Mouse (Mus musculus): ENCODE measurements around the gene Hsd17b6. TPM values are rescaled to one million over a fixed set of nuclear protein-coding genes. Genes with fewer than 3 reads are reported as not detected.
A peak's percentile ranks its signal among the peaks of the same experiment; 100 is the strongest.

Gene Hsd17b6
- polyA plus RNA-seq, 1 experiment from 2014 or later, result 0.13 TPM

GRCm38 (mm10) chr10:128039858-128040257 is 32.4 kb upstream of the Hsd17b6 start:
- H3K9ac ChIP-seq, result peak overlapping the region; percentile 41; the same call in 1 of the 2 replicates
- H3K4me3 ChIP-seq (replicated peaks), result no peak overlapping the region
- 72% methylated on average over 3 of the region's 3 CpGs for WGBS (ENCODE audit: insufficient replicate concordance)

GRCm38 (mm10) chr10:128039167-128039566 is 31.8 kb upstream of the Hsd17b6 start:
- Histone ChIP-seq H3K9ac (peak overlapping the region; percentile 41), H3K4me1 (replicated peaks) (peaks cover 70% of the 10 kb centered on the region), H3K4me3 (replicated peaks) (peak overlapping the region; percentile 17), H3K4me2 (peak overlapping the region; percentile 76), H3K27me3 (no peaks in the 10 kb centered on the region), H3K36me3 (replicated peaks) (peaks cover 62% of the 10 kb centered on the region), H3K9me3 (replicated peaks) (no peaks in the 10 kb centered on the region), H3K27ac (replicated peaks) (peak overlapping the region; percentile 74)
- 12% methylated on average over 5 of the region's 5 CpGs for WGBS (ENCODE audit: insufficient replicate concordance)
- peak; percentile 54 for ATAC-seq (ENCODE audit: insufficient read depth)

More at GRCm38 (mm10) chr10:128039858-128040257, 32.4 kb upstream of the Hsd17b6 start:
- Histone ChIP-seq H3K27ac (replicated peaks) (peak overlapping the region; percentile 74; the same call in 1 of the 2 replicates), H3K36me3 (replicated peaks) (peaks cover 69% of the 10 kb centered on the region), H3K27me3 (no peaks in the 10 kb centered on the region), H3K4me2 (peak overlapping the region; percentile 76), H3K4me1 (replicated peaks) (peaks cover 69% of the 10 kb centered on the region), H3K9me3 (replicated peaks) (no peaks in the 10 kb centered on the region)
- ATAC-seq (ENCODE audit: insufficient read depth), result no peak

GRCm38 (mm10) chr10:128037921-128038320 is 30.5 kb upstream of the Hsd17b6 start:
- peaks cover 5% of the 10 kb centered on the region; the same call in 1 of the 2 replicates for H3K27me3 ChIP-seq
- WGBS (ENCODE audit: insufficient replicate concordance), result 66% methylated on average over 3 of the region's 3 CpGs
- H3K9me3 ChIP-seq (replicated peaks), result no peaks in the 10 kb centered on the region
- no peak for ATAC-seq (ENCODE audit: insufficient read depth)
- H3K27ac ChIP-seq (replicated peaks), result peak overlapping the region; percentile 74
- H3K4me2 ChIP-seq, result peak overlapping the region; percentile 76
- peak overlapping the region; percentile 17 for H3K4me3 ChIP-seq (replicated peaks)
- peaks cover 50% of the 10 kb centered on the region for H3K36me3 ChIP-seq (replicated peaks)
- peaks cover 59% of the 10 kb centered on the region for H3K4me1 ChIP-seq (replicated peaks)
- no peak overlapping the region for H3K9ac ChIP-seq

GRCm38 (mm10) chr10:128036746-128037425 is 29.5 kb upstream of the Hsd17b6 start:
- Histone ChIP-seq H3K4me2 (peak overlapping the region; percentile 76), H3K4me3 (replicated peaks) (peak overlapping the region; percentile 84), H3K36me3 (replicated peaks) (peaks cover 40% of the 10 kb centered on the region), H3K9ac (peak overlapping the region; percentile 98), H3K9me3 (replicated peaks) (no peaks in the 10 kb centered on the region), H3K4me1 (replicated peaks) (peaks cover 51% of the 10 kb centered on the region), H3K27ac (replicated peaks) (peak overlapping the region; percentile 87), H3K27me3 (peaks cover 7% of the 10 kb centered on the region; the same call in 1 of the 2 replicates)
- 2% methylated on average over 10 of the region's 10 CpGs for WGBS (ENCODE audit: insufficient replicate concordance)
- ATAC-seq (ENCODE audit: insufficient read depth), result peak; percentile 6; the same call in 1 of the 2 replicates

- peaks cover 60% of the 10 kb centered on the region for H3K36me3 ChIP-seq (replicated peaks)
- H3K9me3 ChIP-seq (replicated peaks), result no peaks in the 10 kb centered on the region
- H3K9ac ChIP-seq, result no peak overlapping the region
- H3K27me3 ChIP-seq, result peaks cover 7% of the 10 kb centered on the region; the same call in 1 of the 2 replicates
- H3K4me2 ChIP-seq, result no peak overlapping the region
- no peak overlapping the region for H3K27ac ChIP-seq (replicated peaks)
- no peak for ATAC-seq (ENCODE audit: insufficient read depth)
- 30% methylated on average over 2 of the region's 2 CpGs for WGBS (ENCODE audit: insufficient replicate concordance)
- H3K4me3 ChIP-seq (replicated peaks), result no peak overlapping the region
- peaks cover 7% of the 10 kb centered on the region for H3K4me1 ChIP-seq (replicated peaks)
These were observed 23.4 kb upstream of the Hsd17b6 start for GRCm38 (mm10) chr10:128030860-128031259.

GRCm38 (mm10) chr10:128029931-128030330 is 22.5 kb upstream of the Hsd17b6 start:
- Histone ChIP-seq H3K4me3 (replicated peaks) (no peak overlapping the region), H3K36me3 (replicated peaks) (peaks cover 70% of the 10 kb centered on the region), H3K9ac (no peak overlapping the region), H3K9me3 (replicated peaks) (no peaks in the 10 kb centered on the region), H3K4me1 (replicated peaks) (peaks cover 5% of the 10 kb centered on the region), H3K4me2 (no peak overlapping the region), H3K27ac (replicated peaks) (no peak overlapping the region), H3K27me3 (peaks cover 7% of the 10 kb centered on the region; the same call in 1 of the 2 replicates)
- no peak for ATAC-seq (ENCODE audit: insufficient read depth)
- WGBS (ENCODE audit: insufficient replicate concordance), result 82% methylated on average over 7 of the region's 7 CpGs

- H3K4me1 ChIP-seq (replicated peaks), result no peaks in the 10 kb centered on the region
These were observed 16.1 kb upstream of the Hsd17b6 start for GRCm38 (mm10) chr10:128023496-128023895.

GRCm38 (mm10) chr10:128022196-128022595 is 14.8 kb upstream of the Hsd17b6 start:
- Histone ChIP-seq H3K27ac (replicated peaks) (no peak overlapping the region), H3K4me2 (no peak overlapping the region), H3K4me1 (replicated peaks) (peaks cover under 1% of the 10 kb centered on the region), H3K9ac (no peak overlapping the region), H3K36me3 (replicated peaks) (peaks cover 94% of the 10 kb centered on the region), H3K27me3 (no peaks in the 10 kb centered on the region), H3K9me3 (replicated peaks) (no peaks in the 10 kb centered on the region), H3K4me3 (replicated peaks) (no peak overlapping the region)
- 85% methylated on average over 5 of the region's 5 CpGs for WGBS (ENCODE audit: insufficient replicate concordance)
- no peak for ATAC-seq (ENCODE audit: insufficient read depth)

More at GRCm38 (mm10) chr10:128023496-128023895, 16.1 kb upstream of the Hsd17b6 start:
- Histone ChIP-seq H3K27me3 (no peaks in the 10 kb centered on the region), H3K27ac (replicated peaks) (no peak overlapping the region), H3K36me3 (replicated peaks) (peaks cover 99% of the 10 kb centered on the region), H3K4me2 (no peak overlapping the region), H3K9ac (no peak overlapping the region), H3K4me3 (replicated peaks) (no peak overlapping the region), H3K9me3 (replicated peaks) (no peaks in the 10 kb centered on the region)
- ATAC-seq (ENCODE audit: insufficient read depth), result no peak
- 86% methylated on average over 10 of the region's 10 CpGs for WGBS (ENCODE audit: insufficient replicate concordance)

- Histone ChIP-seq H3K36me3 (replicated peaks) (peaks cover 25% of the 10 kb centered on the region), H3K4me1 (replicated peaks) (peaks cover 15% of the 10 kb centered on the region), H3K9me3 (replicated peaks) (no peaks in the 10 kb centered on the region), H3K4me3 (replicated peaks) (peak within 1 kb of the TSS; percentile 90), H3K4me2 (peak within 1 kb of the TSS; percentile 78), H3K9ac (peak within 1 kb of the TSS; percentile 77), H3K27me3 (no peaks in the 10 kb centered on the region), H3K27ac (replicated peaks) (peak within 1 kb of the TSS; percentile 78)
- peak; percentile 93 for ATAC-seq (ENCODE audit: insufficient read depth)
- WGBS (ENCODE audit: insufficient replicate concordance), result 1% methylated on average over 31 of the region's 31 CpGs
These were observed 7.9 kb upstream of the Hsd17b6 start, which contains the start of gene Prim1 for GRCm38 (mm10) chr10:128015068-128015934. TSS of gene Prim1 (plus strand) at chr10:128015168.

- 57% methylated on average over 5 of the region's 5 CpGs for WGBS (ENCODE audit: insufficient replicate concordance)
- no peak for ATAC-seq (ENCODE audit: insufficient read depth)
- no peaks in the 10 kb centered on the region for H3K36me3 ChIP-seq (replicated peaks)
- no peaks in the 10 kb centered on the region for H3K27me3 ChIP-seq
- H3K4me2 ChIP-seq, result no peak overlapping the region
- no peaks in the 10 kb centered on the region for H3K9me3 ChIP-seq (replicated peaks)
- no peak overlapping the region for H3K27ac ChIP-seq (replicated peaks)
- H3K4me1 ChIP-seq (replicated peaks), result 0 out of 2 replicates have a peak, but pooled peaks cover 2% of the 10 kb centered on the region
- no peak overlapping the region for H3K4me3 ChIP-seq (replicated peaks)
- H3K9ac ChIP-seq, result no peak overlapping the region
These were observed 2.3 kb upstream of the Hsd17b6 start for GRCm38 (mm10) chr10:128009735-128010134.
